Mouse (Mus musculus): ENCODE measurements around the gene Enkur. TPM values are rescaled to one million over a fixed set of nuclear protein-coding genes. Genes with fewer than 3 reads are reported as not detected.
A peak's percentile ranks its signal among the peaks of the same experiment; 100 is the strongest.
"Not testable (repeated sequence)": the region's sequence is repeated elsewhere in the genome, so short reads cannot be mapped to it uniquely, and the experiment has no call there.

Enkur gene
- 1.3 and 2.3 TPM in 2 replicates for polyA plus RNA-seq (2016; fragmentation: Nextera tagmentation; extraction: Ambion mirVana)

DNA sequence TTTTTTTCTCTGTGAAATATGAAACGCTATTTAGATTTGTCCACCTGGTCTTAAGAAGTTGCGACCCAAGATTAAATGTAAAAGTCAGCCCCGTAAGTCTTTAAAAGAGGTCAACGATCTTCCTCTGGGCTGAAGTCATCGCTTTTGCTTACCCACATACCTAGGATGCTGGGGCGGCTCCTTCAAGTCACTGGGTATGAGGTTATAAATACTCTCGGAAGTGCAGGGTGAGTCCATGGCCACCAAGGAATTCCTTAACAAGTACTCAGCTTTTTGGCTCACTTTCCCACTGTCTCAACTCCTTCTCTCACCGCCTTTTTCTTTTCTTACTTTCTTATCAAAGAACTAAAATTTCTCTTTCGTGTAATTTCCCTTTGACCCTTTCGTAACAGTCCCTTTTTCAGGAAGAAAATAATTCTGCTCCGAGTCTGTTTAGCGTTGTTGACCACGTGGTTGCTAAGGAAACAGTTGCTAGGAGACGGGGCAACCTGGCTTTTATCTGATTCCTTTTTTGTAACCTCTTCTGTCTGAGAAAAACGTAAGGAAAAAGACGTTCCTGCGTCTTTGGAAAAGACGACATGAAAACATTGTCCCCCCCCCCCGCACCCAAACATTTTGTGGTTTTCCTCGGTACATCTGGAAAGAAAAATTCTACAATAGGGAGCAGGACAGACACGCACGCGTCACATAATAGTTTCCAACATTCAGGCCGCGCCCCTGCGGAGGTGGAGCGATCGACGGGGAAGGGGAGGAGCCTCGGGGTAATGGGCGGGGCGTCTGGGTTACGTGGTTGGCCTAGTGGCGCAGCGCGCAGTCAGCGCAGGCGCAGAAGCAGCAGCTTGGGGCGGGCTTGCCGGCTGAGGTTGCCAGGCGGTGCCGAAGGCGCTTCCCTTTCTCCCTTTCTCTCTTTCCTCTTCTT, at the start of gene Enkur, which contains the start of gene Thnsl1:
Gene Enkur, minus strand, starts transcription at position 454 of the 919 bp plus-strand sequence.
Gene Thnsl1, plus strand, starts transcription at position 813 of the 919 bp plus-strand sequence.
- Histone ChIP-seq H3K27ac (peak within 1 kb of the TSS; percentile 84), H3K36me3 (replicated peaks) (no peaks in the 10 kb centered on the region)

DNA sequence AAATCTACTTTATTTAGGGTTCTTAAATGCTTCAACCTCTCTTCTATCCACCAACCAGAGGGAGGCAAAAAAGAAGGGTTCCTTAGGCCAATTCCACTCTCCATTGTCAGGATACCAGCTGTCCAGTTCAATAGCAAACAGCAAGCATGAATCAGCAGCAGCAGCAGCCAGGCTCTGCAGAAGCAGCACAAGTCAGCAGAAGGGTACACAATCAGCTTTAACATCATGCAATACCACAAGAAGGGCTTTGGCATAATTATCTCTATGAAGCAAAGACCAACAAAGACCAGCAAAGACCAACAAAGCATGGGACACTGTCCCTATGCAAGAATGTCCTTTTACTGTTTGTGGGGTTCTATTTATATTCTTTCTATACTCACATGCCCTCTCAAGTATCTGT, 49.1 kb upstream of the Enkur start:
- Histone ChIP-seq H3K27ac (no peak overlapping the region), H3K4me1 (no peaks in the 10 kb centered on the region), H3K4me2 (no peak overlapping the region), H3K9me3 (no peaks in the 10 kb centered on the region), H3K9ac (no peak overlapping the region), H3K4me3 (replicated peaks) (no peak overlapping the region), H3K27me3 (no peaks in the 10 kb centered on the region), H3K36me3 (replicated peaks) (no peaks in the 10 kb centered on the region)
- ATAC-seq (ENCODE audit: low FRiP score): no peak

More for the DNA sequence above, at the start of gene Enkur, which contains the start of gene Thnsl1:
- H3K9ac ChIP-seq: peak within 1 kb of the TSS; percentile 77
- H3K4me2 ChIP-seq: peak within 1 kb of the TSS; percentile 74
- peak within 1 kb of the TSS; percentile 64 for H3K4me3 ChIP-seq (replicated peaks)
- ATAC-seq (ENCODE audit: low FRiP score): peak; percentile 99
- H3K27me3 ChIP-seq: no peaks in the 10 kb centered on the region
- WGBS: 4% methylated on average over 42 of the region's 43 CpGs
- peaks cover 18% of the 10 kb centered on the region for H3K4me1 ChIP-seq
- H3K9me3 ChIP-seq: no peaks in the 10 kb centered on the region

DNA sequence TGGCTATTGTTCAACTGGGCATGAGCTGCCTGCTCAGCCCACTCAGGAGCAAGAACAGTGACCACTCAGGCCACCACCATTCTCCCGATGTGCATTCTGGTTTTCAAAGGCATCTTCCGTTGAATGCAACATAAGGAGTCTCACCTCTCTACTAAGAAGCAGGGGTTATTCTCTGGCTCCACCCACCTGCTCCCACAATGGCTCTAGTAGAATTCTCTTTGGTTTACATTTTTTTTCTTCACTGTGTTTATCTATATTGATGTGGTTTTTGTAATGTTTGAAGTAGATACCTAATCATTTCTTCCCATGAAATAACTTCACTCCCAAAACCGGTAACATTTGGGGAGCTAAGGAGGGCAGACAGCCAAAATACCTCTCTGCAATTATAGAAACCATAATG, 48.5 kb upstream of the Enkur start:
- no peak for ATAC-seq (ENCODE audit: low FRiP score)
- H3K4me2 ChIP-seq: no peak overlapping the region
- H3K27ac ChIP-seq: no peak overlapping the region
- H3K36me3 ChIP-seq (replicated peaks): no peaks in the 10 kb centered on the region
- WGBS: 79% methylated on average over 3 of the region's 3 CpGs
- H3K9ac ChIP-seq: no peak overlapping the region
- H3K4me3 ChIP-seq (replicated peaks): no peak overlapping the region
- H3K4me1 ChIP-seq: no peaks in the 10 kb centered on the region
- H3K27me3 ChIP-seq: no peaks in the 10 kb centered on the region
- no peaks in the 10 kb centered on the region for H3K9me3 ChIP-seq

DNA sequence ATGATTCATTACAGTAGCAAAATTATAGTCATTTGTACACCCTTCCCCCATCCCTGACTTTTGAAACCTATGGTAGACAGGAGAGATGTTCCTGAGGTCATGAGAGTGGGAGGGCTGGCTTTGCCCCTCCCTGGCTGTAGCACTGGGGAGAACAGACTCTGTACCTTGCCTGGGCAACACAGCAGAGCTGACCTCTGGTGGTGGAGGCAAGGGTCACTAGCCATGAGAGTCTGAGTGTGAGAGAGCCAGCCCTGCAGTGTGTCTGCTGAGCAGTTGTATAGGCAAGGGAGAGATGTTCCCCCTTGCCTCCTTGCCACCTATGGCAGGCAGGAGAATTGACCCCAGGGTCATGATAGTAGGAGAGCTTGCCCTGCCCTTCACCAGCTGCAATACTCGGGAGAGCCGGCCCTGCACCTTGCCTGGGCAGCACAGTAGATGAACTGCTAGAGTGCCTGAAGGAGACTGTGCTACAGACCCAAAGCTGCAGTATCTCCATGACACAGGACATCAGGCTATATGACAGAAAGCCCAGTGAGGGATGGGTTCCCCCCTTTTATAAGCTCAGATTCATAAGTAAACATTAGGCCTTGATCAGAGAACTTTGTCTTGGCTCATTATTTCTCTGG, 40.4 kb upstream of the Enkur start:
- Histone ChIP-seq H3K27ac (no peak overlapping the region), H3K9me3 (no peaks in the 10 kb centered on the region), H3K4me1 (no peaks in the 10 kb centered on the region), H3K4me3 (replicated peaks) (no peak overlapping the region), H3K4me2 (no peak overlapping the region), H3K36me3 (replicated peaks) (no peaks in the 10 kb centered on the region), H3K9ac (no peak overlapping the region), H3K27me3 (no peaks in the 10 kb centered on the region)
- no peak for ATAC-seq (ENCODE audit: low FRiP score)
- 95% methylated on average over 2 of the region's 2 CpGs for WGBS

DNA sequence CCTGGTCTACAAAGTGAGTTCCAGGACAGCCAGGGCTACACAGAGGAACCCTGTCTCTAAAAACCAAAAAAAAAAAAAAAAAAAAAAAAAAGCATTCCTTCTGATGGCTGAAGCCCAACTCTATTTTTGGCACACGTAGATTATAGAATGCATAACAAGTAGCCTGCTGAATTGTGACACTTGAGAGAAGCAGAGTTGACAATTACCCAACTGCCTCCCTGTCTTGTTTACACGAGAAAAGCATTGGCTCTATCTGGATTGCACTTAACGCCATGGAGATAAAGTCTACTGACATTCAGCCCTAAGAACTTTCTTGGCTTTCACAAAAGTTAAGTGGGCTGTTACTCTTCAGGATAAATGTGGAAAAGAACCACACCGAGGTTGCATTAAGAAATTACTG, 39.8 kb upstream of the Enkur start:
- ATAC-seq (ENCODE audit: low FRiP score): no peak
- Histone ChIP-seq H3K36me3 (replicated peaks) (no peaks in the 10 kb centered on the region), H3K9ac (no peak overlapping the region), H3K4me3 (replicated peaks) (no peak overlapping the region), H3K9me3 (no peaks in the 10 kb centered on the region), H3K27me3 (no peaks in the 10 kb centered on the region), H3K4me2 (no peak overlapping the region), H3K27ac (no peak overlapping the region), H3K4me1 (peaks cover 2% of the 10 kb centered on the region; the same call in 1 of the 2 replicates)
- WGBS: 73% methylated on average over 4 of the region's 4 CpGs

DNA sequence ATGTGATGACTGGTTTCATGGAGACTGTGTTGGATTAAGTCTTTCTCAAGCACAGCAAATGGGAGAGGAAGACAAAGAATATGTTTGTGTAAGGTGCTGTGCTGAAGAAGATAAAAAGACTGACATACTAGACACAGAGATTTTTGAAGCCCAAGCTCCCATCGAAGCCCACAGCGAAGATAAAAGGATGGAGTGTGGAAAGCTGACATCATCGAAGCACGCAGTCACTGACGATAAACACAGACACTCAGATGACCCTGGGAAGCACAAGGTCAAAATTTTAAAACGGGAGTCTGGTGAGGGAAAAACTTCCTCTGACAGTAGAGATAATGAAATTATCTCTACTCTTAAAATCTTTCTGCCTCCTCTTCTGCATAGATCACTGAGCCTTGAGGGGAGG, 38.9 kb upstream of the Enkur start:
- not testable (repeated sequence) for H3K27me3 ChIP-seq; H3K4me1 ChIP-seq; H3K4me3 ChIP-seq (replicated peaks); H3K9ac ChIP-seq; ATAC-seq (ENCODE audit: low FRiP score); H3K27ac ChIP-seq; H3K9me3 ChIP-seq; H3K36me3 ChIP-seq (replicated peaks); H3K4me2 ChIP-seq
- WGBS: 84% methylated on average over 4 of the region's 6 CpGs

DNA sequence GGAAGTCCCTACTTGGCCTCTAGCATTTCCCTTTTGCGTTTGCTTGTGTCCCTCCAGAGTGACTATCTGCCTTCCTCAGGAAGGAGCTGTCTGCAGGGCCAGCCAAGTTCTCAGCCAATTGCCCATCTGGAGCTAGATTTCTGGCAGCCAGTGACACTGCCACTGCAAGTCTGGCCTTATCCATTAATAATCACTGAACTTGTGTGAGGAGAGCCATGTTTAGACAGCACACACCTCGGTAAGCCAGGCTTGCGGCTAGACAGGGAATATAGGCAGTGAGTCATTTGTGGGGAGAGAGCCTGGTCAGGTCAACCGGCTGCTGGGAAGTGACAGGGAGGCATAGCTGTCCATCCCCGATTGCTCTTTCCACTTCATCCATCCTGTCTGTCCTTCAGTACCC, 31.7 kb upstream of the Enkur start:
- peaks cover 3% of the 10 kb centered on the region; the same call in 1 of the 2 replicates for H3K4me1 ChIP-seq
- no peaks in the 10 kb centered on the region for H3K27me3 ChIP-seq

DNA sequence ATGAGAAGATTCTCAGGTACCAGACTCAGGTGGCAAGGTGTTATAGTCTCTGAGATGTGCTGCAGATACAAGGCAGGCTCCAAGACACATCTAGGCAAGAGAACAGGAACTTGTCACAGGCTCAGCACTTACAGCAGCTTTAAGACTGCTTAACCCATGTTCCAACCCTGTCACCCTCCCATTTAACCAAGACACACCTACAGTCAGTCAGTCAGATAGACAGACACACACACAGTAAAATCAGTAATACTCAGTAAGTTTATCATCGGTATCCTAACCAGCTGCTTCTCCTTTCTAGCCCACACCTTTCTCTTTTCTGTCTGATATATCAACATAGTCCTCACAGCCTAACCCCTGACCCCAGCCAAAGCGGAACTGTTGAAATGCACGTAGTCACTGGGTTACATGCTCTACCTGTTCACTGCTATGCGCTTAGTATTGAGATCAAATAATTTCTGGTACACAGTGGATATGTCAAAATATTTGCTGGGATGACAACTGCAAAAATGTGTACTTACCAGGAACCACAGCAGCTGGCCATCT, 30.8 kb upstream of the Enkur start:
- Histone ChIP-seq H3K4me1 (peaks cover 3% of the 10 kb centered on the region; the same call in 1 of the 2 replicates), H3K9me3 (no peaks in the 10 kb centered on the region), H3K9ac (no peak overlapping the region), H3K36me3 (replicated peaks) (no peaks in the 10 kb centered on the region), H3K27ac (no peak overlapping the region), H3K27me3 (no peaks in the 10 kb centered on the region), H3K4me2 (no peak overlapping the region), H3K4me3 (replicated peaks) (no peak overlapping the region)
- no peak for ATAC-seq (ENCODE audit: low FRiP score)
- 96% methylated on average over 4 of the region's 4 CpGs for WGBS

More for the DNA sequence above, 31.7 kb upstream of the Enkur start:
- H3K4me3 ChIP-seq (replicated peaks): no peak overlapping the region
- H3K9ac ChIP-seq: no peak overlapping the region
- H3K27ac ChIP-seq: no peak overlapping the region
- H3K4me2 ChIP-seq: no peak overlapping the region
- WGBS: 91% methylated on average over 5 of the region's 5 CpGs
- no peaks in the 10 kb centered on the region for H3K36me3 ChIP-seq (replicated peaks)
- no peaks in the 10 kb centered on the region for H3K9me3 ChIP-seq
- no peak for ATAC-seq (ENCODE audit: low FRiP score)

DNA sequence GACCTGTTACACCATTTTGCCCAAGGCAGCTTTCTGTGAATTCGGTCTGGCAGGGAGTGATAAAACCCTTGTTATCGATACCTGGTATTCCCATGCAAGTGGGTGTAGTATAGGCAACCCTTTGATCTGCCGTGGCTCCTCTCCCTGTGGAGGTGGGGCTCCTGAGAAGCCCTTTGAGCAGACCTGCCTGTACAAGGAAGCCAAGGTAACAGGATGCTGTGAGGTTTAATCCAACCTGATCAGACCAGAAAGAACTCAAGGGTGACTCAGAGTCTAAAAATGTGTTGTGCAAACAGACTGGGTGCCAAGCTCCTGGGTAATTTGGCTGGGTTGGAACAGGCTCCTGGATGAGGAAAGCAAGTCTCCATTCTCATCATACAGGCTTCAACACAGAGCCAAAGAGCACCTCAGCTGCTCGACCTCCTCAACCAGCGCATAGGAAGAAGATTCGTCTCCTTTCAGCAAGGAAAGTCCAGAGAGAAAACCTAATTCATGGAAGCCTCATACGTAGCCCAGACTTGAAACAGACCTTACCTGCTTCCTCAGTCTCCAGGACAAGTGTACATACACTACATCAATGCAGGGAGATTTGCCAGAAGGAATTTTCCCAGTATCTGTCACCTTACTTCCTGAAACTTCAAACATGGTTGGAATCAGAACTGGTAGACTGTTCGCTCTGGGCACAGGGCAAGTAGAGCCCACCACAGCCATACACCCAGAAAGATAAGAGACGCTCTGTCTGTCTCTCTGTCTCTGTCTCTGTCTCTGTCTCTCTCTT, 29.9 kb upstream of the Enkur start:
- H3K27ac ChIP-seq: no peak overlapping the region
- H3K4me1 ChIP-seq: peaks cover 1% of the 10 kb centered on the region; the same call in 1 of the 2 replicates
- no peak overlapping the region for H3K4me3 ChIP-seq (replicated peaks)
- H3K9me3 ChIP-seq: no peaks in the 10 kb centered on the region
- WGBS: 84% methylated on average over 9 of the region's 9 CpGs
- H3K36me3 ChIP-seq (replicated peaks): no peaks in the 10 kb centered on the region
- H3K27me3 ChIP-seq: no peaks in the 10 kb centered on the region
- ATAC-seq (ENCODE audit: low FRiP score): no peak
- H3K4me2 ChIP-seq: no peak overlapping the region
- no peak overlapping the region for H3K9ac ChIP-seq

DNA sequence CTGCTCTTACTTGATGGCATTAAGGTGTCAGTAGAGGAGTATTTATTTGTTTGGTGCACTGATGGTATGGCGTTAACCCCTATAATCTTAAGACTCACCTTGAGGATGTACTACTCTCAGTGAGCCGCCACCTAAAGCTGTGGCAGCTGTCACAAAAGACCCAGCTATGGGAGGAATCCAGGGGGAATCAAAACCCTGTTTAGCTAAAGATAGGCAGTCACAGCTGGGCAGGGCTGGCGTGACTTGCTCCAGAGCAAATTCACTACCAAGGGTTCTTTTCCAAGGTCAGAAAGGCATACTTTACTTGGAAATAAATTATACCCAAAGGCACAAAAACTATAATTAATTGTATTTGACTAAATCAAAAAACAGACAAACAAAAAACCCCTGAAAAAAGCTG, 26.0 kb upstream of the Enkur start:
- ATAC-seq (ENCODE audit: low FRiP score): no peak
- Histone ChIP-seq H3K4me3 (replicated peaks) (no peak overlapping the region), H3K9ac (no peak overlapping the region), H3K36me3 (replicated peaks) (no peaks in the 10 kb centered on the region), H3K4me1 (no peaks in the 10 kb centered on the region), H3K9me3 (no peaks in the 10 kb centered on the region), H3K4me2 (no peak overlapping the region), H3K27me3 (no peaks in the 10 kb centered on the region), H3K27ac (no peak overlapping the region)
- WGBS: 75% methylated on average over 3 of the region's 3 CpGs

DNA sequence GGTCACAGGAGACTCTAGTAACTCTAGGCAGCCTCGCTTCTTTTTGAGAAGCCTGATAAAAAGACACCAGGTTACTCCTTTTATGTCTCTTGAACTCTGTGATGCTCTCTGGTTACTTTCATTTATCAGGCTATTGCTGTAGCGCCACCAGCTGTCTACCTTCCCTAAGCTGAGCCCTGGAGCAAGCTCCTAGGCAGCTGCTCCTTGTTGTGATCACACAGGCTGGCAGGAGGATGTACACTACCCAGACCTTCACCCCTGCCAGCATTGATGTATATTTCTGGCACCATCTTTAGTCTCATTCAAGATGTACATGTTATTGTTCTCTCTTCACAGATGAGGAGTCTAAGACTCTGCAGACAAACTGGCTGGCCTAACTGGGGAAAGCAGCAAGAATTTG, 25.1 kb upstream of the Enkur start:
- no peaks in the 10 kb centered on the region for H3K9me3 ChIP-seq
- H3K27ac ChIP-seq: no peak overlapping the region
- 56% methylated on average over 2 of the region's 2 CpGs for WGBS
- no peak for ATAC-seq (ENCODE audit: low FRiP score)
- H3K4me2 ChIP-seq: no peak overlapping the region
- H3K4me3 ChIP-seq (replicated peaks): no peak overlapping the region
- no peak overlapping the region for H3K9ac ChIP-seq
- H3K36me3 ChIP-seq (replicated peaks): no peaks in the 10 kb centered on the region
- H3K27me3 ChIP-seq: no peaks in the 10 kb centered on the region
- H3K4me1 ChIP-seq: no peaks in the 10 kb centered on the region

Data from forebrain, embryonic 12.5 days (tissue).